Mouse (Mus musculus): Measurements from ENCODE around the gene Syt8. TPM values are rescaled to one million over a fixed set of nuclear protein-coding genes. Genes with fewer than 3 reads are reported as not detected.

Gene Syt8
- polyA plus RNA-seq, 1 experiment from 2014 or later, result not detected

DNA sequence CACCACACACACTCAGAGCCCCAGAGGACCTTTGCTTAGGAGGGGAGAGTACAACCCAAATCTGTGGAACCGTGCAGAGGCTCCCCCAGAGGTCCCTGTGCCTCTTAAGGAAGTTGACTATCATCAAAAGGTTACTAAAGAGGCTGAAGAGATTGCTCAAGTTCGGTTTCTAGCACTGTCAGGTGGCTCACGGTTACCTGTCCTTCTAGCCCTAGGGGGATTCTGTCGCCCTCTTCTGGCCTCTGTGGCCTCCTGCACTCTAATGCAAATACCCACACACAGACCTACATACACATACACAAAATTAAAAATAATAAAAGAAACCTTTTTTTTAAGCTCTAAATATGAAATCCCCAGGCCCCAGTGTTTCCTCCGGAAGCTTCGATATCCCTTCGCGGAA lies 16.0 kb upstream of the Syt8 start:
- Histone ChIP-seq H3K4me1 (replicated peaks; ENCODE audit: control insufficient read depth, insufficient read depth, low read length) (no peaks in the 10 kb centered on the region), H3K27ac (ENCODE audit: low read depth, low read length) (no peak overlapping the region), H3K4me3 (ENCODE audit: low read depth, low read length) (no peak overlapping the region), H3K27me3 (ENCODE audit: control insufficient read depth, insufficient read depth, low read length) (no peaks in the 10 kb centered on the region), H3K36me3 (ENCODE audit: control insufficient read depth, insufficient read depth, low read length) (no peaks in the 10 kb centered on the region), H3K9ac (ENCODE audit: low read depth, low read length) (no peak overlapping the region), H3K9me3 (ENCODE audit: control insufficient read depth, low read length) (no peaks in the 10 kb centered on the region), H3K4me2 (replicated peaks; ENCODE audit: low read depth, low read length) (no peak overlapping the region)
- ATAC-seq (ENCODE audit: low FRiP score), result no peak
- no peak for DNase-seq (ENCODE audit: low spot score)
- 91% methylated on average over 8 of the region's 8 CpGs for WGBS

DNA sequence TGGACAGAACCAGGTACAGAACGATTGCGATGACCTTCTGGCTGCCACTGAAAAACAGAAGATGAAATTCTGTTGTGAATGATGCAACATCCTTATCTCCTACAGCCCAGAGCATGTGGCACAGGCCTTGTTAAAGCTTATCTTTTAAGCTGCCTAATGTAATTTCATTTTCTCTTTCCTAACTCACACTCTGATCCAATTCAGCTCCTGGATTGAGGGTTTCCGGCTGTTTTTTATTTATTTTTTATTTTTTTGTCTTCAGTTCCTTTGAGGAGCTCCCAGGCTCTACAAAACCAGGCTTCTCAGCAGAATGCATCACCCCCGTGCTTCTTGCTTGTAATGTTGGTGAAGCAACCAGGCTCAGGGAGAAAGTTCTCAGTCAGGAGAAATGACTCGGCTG lies 14.8 kb upstream of the Syt8 start:
- H3K4me3 ChIP-seq (ENCODE audit: low read depth, low read length), result no peak overlapping the region
- WGBS, result 85% methylated on average over 5 of the region's 5 CpGs
- H3K4me1 ChIP-seq (replicated peaks; ENCODE audit: control insufficient read depth, insufficient read depth, low read length), result no peaks in the 10 kb centered on the region
- no peak for DNase-seq (ENCODE audit: low spot score)
- ATAC-seq (ENCODE audit: low FRiP score), result no peak
- no peak overlapping the region for H3K4me2 ChIP-seq (replicated peaks; ENCODE audit: low read depth, low read length)
- no peaks in the 10 kb centered on the region for H3K36me3 ChIP-seq (ENCODE audit: control insufficient read depth, insufficient read depth, low read length)
- no peak overlapping the region for H3K27ac ChIP-seq (ENCODE audit: low read depth, low read length)
- no peaks in the 10 kb centered on the region for H3K9me3 ChIP-seq (ENCODE audit: control insufficient read depth, low read length)
- no peak overlapping the region for H3K9ac ChIP-seq (ENCODE audit: low read depth, low read length)
- no peaks in the 10 kb centered on the region for H3K27me3 ChIP-seq (ENCODE audit: control insufficient read depth, insufficient read depth, low read length)

DNA sequence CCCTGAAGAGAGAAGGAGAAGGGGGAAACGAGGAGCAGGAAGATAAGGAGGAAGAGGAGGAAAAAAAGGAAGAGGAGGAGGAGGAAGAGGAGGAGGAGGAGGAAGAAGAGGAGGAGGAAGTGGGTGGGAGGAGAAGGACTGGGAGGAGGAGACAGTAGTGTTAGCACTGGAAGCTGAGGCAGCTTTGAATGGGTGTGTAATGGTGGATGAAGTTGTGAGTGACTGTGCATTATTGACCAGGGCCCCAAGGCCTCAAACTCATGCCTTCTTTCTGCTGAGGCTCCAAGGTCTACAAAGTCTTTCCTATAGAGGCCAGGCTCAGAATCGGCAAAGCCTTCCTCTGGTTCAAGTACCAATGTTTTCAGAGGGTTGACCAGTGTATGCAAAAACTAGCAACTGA lies 12.8 kb upstream of the Syt8 start:
- H3K36me3 ChIP-seq (ENCODE audit: control insufficient read depth, insufficient read depth, low read length), result no peaks in the 10 kb centered on the region
- H3K4me3 ChIP-seq (ENCODE audit: low read depth, low read length), result no peak overlapping the region
- no peak overlapping the region for H3K4me2 ChIP-seq (replicated peaks; ENCODE audit: low read depth, low read length)
- no peaks in the 10 kb centered on the region for H3K9me3 ChIP-seq (ENCODE audit: control insufficient read depth, low read length)
- H3K27me3 ChIP-seq (ENCODE audit: control insufficient read depth, insufficient read depth, low read length), result no peaks in the 10 kb centered on the region
- WGBS, result 71% methylated on average over 2 of the region's 2 CpGs
- DNase-seq (ENCODE audit: low spot score), result no peak
- H3K4me1 ChIP-seq (replicated peaks; ENCODE audit: control insufficient read depth, insufficient read depth, low read length), result no peaks in the 10 kb centered on the region
- no peak overlapping the region for H3K27ac ChIP-seq (ENCODE audit: low read depth, low read length)
- no peak for ATAC-seq (ENCODE audit: low FRiP score)
- no peak overlapping the region for H3K9ac ChIP-seq (ENCODE audit: low read depth, low read length)

DNA sequence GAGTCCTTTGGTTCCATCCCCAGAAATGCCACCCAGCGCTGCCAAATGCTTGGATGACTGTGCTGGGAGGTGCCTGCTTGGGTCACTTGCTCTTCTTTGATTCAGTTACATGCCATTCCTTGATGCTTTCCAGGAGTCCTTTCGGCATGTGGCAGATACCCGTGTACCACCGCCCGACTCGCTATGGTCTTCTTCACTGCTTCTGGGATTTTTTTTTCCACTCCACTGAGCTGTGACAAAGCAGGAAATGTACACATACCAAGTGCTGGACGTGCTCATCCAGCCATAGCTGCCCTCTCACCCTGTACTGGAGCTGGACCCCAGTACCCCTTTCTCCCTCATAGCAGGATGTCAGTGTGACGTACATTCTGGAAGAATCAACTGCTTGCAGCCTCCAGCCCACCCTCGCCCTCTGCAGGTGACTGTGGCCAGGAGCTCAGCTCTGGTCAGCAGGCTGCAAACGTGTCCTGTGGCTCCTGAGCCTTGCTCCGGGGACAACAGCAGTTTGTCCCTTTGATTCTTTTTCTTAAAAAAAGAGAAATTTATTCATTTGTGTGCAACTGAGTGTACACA lies 8.9 kb upstream of the Syt8 start:
- DNase-seq (ENCODE audit: low spot score) (no peak), ATAC-seq (ENCODE audit: low FRiP score) (no peak)
- Histone ChIP-seq H3K9ac (ENCODE audit: low read depth, low read length) (no peak overlapping the region), H3K4me1 (replicated peaks; ENCODE audit: control insufficient read depth, insufficient read depth, low read length) (no peaks in the 10 kb centered on the region), H3K4me2 (replicated peaks; ENCODE audit: low read depth, low read length) (no peak overlapping the region), H3K9me3 (ENCODE audit: control insufficient read depth, low read length) (no peaks in the 10 kb centered on the region), H3K27me3 (ENCODE audit: control insufficient read depth, insufficient read depth, low read length) (no peaks in the 10 kb centered on the region), H3K4me3 (ENCODE audit: low read depth, low read length) (no peak overlapping the region), H3K36me3 (ENCODE audit: control insufficient read depth, insufficient read depth, low read length) (no peaks in the 10 kb centered on the region), H3K27ac (ENCODE audit: low read depth, low read length) (no peak overlapping the region)
- 57% methylated on average over 11 of the region's 11 CpGs for whole genome bisulfite sequencing

DNA sequence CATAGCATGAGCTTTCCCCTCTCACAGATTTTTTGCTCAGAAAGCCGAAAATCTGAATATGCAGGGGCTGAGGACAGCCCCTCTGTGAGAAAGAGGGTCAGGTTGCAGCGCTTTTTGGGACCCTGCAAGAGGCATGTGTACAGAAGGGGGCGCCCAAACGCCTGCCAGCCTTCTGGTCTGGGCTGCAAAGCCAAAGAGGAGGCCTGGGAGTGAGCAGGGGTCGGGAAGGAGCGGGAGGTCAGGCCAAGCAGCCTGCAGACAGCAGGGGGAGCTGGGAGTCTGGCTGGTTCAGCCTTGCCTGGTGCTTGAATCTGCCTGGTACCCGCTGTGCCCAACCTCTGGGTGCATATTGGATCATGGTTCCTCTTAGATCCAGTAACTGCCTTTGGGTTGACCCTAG lies 6.4 kb upstream of the Syt8 start:
- no peak for ATAC-seq (ENCODE audit: low FRiP score)
- 2% methylated on average over 7 of the region's 7 CpGs for WGBS

DNA sequence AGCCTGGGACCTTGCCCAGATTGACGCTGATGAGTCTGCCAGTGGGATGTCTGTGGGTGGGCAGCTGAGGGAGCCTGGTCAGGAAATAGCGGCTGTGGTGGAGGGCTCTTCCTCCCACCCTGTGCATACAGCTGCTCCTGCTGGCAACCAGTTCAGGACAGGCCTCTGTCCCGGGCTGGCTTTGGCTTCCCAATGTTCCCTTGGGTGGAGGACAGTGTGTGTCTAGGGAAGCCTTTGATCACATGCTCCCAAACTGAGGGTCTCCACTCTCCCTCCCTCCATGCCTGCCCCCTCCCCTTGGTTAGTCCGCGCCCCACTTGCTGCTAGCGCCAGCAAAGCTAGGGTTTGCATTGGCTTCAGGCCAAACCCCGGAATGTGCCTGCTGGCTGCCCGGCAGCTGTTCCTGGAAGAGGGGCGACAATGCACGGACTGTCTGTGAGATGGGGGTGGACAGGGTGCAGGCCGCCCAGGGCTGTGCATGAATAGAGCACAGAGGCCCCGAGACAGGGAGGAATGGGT lies 4.4 kb upstream of the Syt8 start:
- ATAC-seq (ENCODE audit: low FRiP score), result no peak
- DNase-seq (ENCODE audit: low spot score), result no peak
- Histone ChIP-seq H3K9me3 (ENCODE audit: control insufficient read depth, low read length) (no peaks in the 10 kb centered on the region), H3K27me3 (ENCODE audit: control insufficient read depth, insufficient read depth, low read length) (no peaks in the 10 kb centered on the region), H3K4me1 (replicated peaks; ENCODE audit: control insufficient read depth, insufficient read depth, low read length) (no peaks in the 10 kb centered on the region), H3K4me2 (replicated peaks; ENCODE audit: low read depth, low read length) (no peak overlapping the region), H3K9ac (ENCODE audit: low read depth, low read length) (no peak overlapping the region), H3K27ac (ENCODE audit: low read depth, low read length) (0 out of 2 replicates have a peak overlapping the region, but pooled peaks have one; percentile 10), H3K4me3 (ENCODE audit: low read depth, low read length) (no peak overlapping the region), H3K36me3 (ENCODE audit: control insufficient read depth, insufficient read depth, low read length) (no peaks in the 10 kb centered on the region)
- 62% methylated on average over 12 of the region's 12 CpGs for WGBS

More for the DNA sequence above, 6.4 kb upstream of the Syt8 start:
- no peaks in the 10 kb centered on the region for H3K4me1 ChIP-seq (replicated peaks; ENCODE audit: control insufficient read depth, insufficient read depth, low read length)
- peak; percentile 76 for DNase-seq (ENCODE audit: low spot score)
- H3K27me3 ChIP-seq (ENCODE audit: control insufficient read depth, insufficient read depth, low read length), result no peaks in the 10 kb centered on the region
- H3K36me3 ChIP-seq (ENCODE audit: control insufficient read depth, insufficient read depth, low read length), result no peaks in the 10 kb centered on the region
- no peak overlapping the region for H3K27ac ChIP-seq (ENCODE audit: low read depth, low read length)
- H3K9ac ChIP-seq (ENCODE audit: low read depth, low read length), result no peak overlapping the region
- H3K4me2 ChIP-seq (replicated peaks; ENCODE audit: low read depth, low read length), result no peak overlapping the region
- no peaks in the 10 kb centered on the region for H3K9me3 ChIP-seq (ENCODE audit: control insufficient read depth, low read length)
- H3K4me3 ChIP-seq (ENCODE audit: low read depth, low read length), result no peak overlapping the region

DNA sequence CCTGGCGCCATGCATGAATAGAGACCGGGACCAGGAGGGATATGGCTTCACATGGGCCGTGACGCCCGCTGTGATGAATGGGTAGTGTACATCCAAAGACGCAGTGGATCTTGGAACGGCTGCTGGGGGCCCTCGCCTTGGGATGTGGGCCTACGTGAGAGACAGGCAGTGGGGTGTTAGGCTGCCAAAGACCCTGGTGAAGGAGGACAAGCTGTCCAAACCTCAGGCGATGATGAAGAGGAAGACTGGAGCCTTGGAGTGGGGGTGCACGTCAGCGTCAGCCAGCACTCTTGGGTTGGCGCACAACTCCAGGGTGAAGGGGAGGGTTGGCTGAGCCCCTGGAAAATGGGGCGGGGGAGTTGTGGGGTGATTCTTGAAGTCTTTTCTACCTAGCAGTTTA lies 3.5 kb upstream of the Syt8 start:
- no peaks in the 10 kb centered on the region for H3K27me3 ChIP-seq (ENCODE audit: control insufficient read depth, insufficient read depth, low read length)
- WGBS, result 94% methylated on average over 14 of the region's 14 CpGs
- H3K36me3 ChIP-seq (ENCODE audit: control insufficient read depth, insufficient read depth, low read length), result no peaks in the 10 kb centered on the region
- H3K4me3 ChIP-seq (ENCODE audit: low read depth, low read length), result no peak overlapping the region
- H3K9me3 ChIP-seq (ENCODE audit: control insufficient read depth, low read length), result no peaks in the 10 kb centered on the region
- ATAC-seq (ENCODE audit: low FRiP score) (no peak), DNase-seq (ENCODE audit: low spot score) (no peak)
- no peak overlapping the region for H3K27ac ChIP-seq (ENCODE audit: low read depth, low read length)
- H3K9ac ChIP-seq (ENCODE audit: low read depth, low read length), result no peak overlapping the region
- H3K4me2 ChIP-seq (replicated peaks; ENCODE audit: low read depth, low read length), result no peak overlapping the region
- H3K4me1 ChIP-seq (replicated peaks; ENCODE audit: control insufficient read depth, insufficient read depth, low read length), result no peaks in the 10 kb centered on the region

DNA sequence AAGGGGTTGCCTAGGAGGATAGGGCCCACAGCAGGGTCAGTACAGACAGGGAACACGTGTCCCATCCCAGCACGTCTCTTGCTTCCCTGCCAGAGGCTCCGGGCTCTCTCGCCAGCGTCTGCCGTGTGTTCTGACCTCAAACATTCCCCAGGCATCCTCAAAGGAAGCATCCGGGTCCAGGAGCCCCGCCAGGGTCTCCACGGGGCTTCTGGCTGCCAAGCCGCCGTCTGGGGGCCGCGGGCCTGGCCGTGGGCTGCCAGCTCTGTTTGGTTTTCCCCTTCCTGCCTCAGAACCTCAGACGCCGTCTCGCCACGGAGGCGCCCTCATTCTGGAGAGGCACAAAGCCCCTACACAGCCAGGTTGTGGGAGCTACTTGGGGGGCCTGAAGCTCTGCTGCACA lies 1.0 kb upstream of the Syt8 start:
- Histone ChIP-seq H3K4me1 (replicated peaks; ENCODE audit: control insufficient read depth, insufficient read depth, low read length) (no peaks in the 10 kb centered on the region), H3K27me3 (ENCODE audit: control insufficient read depth, insufficient read depth, low read length) (no peaks in the 10 kb centered on the region), H3K9ac (ENCODE audit: low read depth, low read length) (no peak overlapping the region), H3K4me3 (ENCODE audit: low read depth, low read length) (no peak overlapping the region), H3K4me2 (replicated peaks; ENCODE audit: low read depth, low read length) (no peak overlapping the region), H3K27ac (ENCODE audit: low read depth, low read length) (no peak overlapping the region), H3K36me3 (ENCODE audit: control insufficient read depth, insufficient read depth, low read length) (no peaks in the 10 kb centered on the region), H3K9me3 (ENCODE audit: control insufficient read depth, low read length) (no peaks in the 10 kb centered on the region)
- no peak for ATAC-seq (ENCODE audit: low FRiP score)
- 41% methylated on average over 19 of the region's 19 CpGs for WGBS
- no peak for DNase-seq (ENCODE audit: low spot score)

DNA sequence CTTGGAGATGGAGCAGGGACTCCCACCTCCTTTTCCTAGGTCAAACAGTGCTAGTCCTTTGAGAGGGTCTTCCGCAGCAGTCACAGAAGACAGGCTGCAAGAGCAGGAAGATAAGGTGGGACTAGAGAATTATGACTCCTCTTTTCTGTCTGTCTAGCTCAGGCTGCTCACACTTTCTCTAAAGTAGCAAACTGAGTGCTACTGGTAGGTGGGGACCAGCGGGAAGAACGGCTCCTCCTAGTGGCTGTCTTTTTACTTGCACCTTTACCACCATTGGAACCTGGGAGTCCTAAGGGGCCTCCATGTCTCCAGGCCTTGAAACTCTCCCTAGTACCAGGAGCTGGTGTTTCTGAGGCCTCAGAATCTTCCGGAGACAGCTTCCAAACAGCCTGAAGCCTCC lies 874 bp downstream of the Syt8 start:
- 23% methylated on average over 4 of the region's 4 CpGs for WGBS

More for the DNA sequence above, 874 bp downstream of the Syt8 start:
- Histone ChIP-seq H3K9me3 (ENCODE audit: control insufficient read depth, low read length) (no peaks in the 10 kb centered on the region), H3K27ac (ENCODE audit: low read depth, low read length) (no peak overlapping the region), H3K4me2 (replicated peaks; ENCODE audit: low read depth, low read length) (no peak overlapping the region), H3K36me3 (ENCODE audit: control insufficient read depth, insufficient read depth, low read length) (no peaks in the 10 kb centered on the region), H3K4me3 (ENCODE audit: low read depth, low read length) (no peak overlapping the region), H3K4me1 (replicated peaks; ENCODE audit: control insufficient read depth, insufficient read depth, low read length) (no peaks in the 10 kb centered on the region), H3K9ac (ENCODE audit: low read depth, low read length) (no peak overlapping the region), H3K27me3 (ENCODE audit: control insufficient read depth, insufficient read depth, low read length) (no peaks in the 10 kb centered on the region)
- DNase-seq (ENCODE audit: low spot score) (peak; percentile 83), ATAC-seq (ENCODE audit: low FRiP score) (no peak)
